Mouse (Mus musculus): ENCODE results near the gene Syne3. TPM values are rescaled to one million over a fixed set of nuclear protein-coding genes. Genes with fewer than 3 reads are reported as not detected.
A peak's percentile ranks its signal among the peaks of the same experiment; 100 is the strongest.

Gene Syne3
- total RNA-seq, 2 experiments from 2014 or later: 5.7 TPM

- intact Hi-C loops (cut with DNase I; ENCODE audit: low total_unique reads): no loop called here
These were observed 30.5 kb downstream of the Syne3 start for GRCm38 (mm10) chr12:104978943-104979723.

GRCm38 (mm10) chr12:104978420-104978819 is 31.2 kb downstream of the Syne3 start:
- intact Hi-C loops (cut with DNase I; ENCODE audit: low total_unique reads): no loop called here

More at GRCm38 (mm10) chr12:104978943-104979723, 30.5 kb downstream of the Syne3 start:
- no peak for DNase-seq

GRCm38 (mm10) chr12:104976903-104977302 is 32.7 kb downstream of the Syne3 start:
- intact Hi-C loops (cut with DNase I; ENCODE audit: low total_unique reads): no loop called here
- no peak for DNase-seq

More at GRCm38 (mm10) chr12:104978420-104978819, 31.2 kb downstream of the Syne3 start:
- peak; percentile 86 for DNase-seq

GRCm38 (mm10) chr12:104976331-104976817 is 33.2 kb downstream of the Syne3 start:
- DNase-seq: no peak
- intact Hi-C loops (cut with DNase I; ENCODE audit: low total_unique reads): no loop called here

GRCm38 (mm10) chr12:104972860-104973259 is 36.7 kb downstream of the Syne3 start:
- intact Hi-C loops (cut with DNase I; ENCODE audit: low total_unique reads): no loop called here
- no peak for DNase-seq

GRCm38 (mm10) chr12:104969618-104970017 is 40.0 kb downstream of the Syne3 start:
- no peak for DNase-seq
- intact Hi-C loops (cut with DNase I; ENCODE audit: low total_unique reads): no loop called here

- no peak for DNase-seq
- intact Hi-C loops (cut with DNase I; ENCODE audit: low total_unique reads): no loop called here
These were observed 40.4 kb downstream of the Syne3 start for GRCm38 (mm10) chr12:104969177-104969576.

GRCm38 (mm10) chr12:104964953-104965911 is 44.4 kb downstream of the Syne3 start:
- DNase-seq: no peak
- intact Hi-C loops (cut with DNase I; ENCODE audit: low total_unique reads): no loop called here

- DNase-seq: no peak
- intact Hi-C loops (cut with DNase I; ENCODE audit: low total_unique reads): no loop called here
These were observed 49.2 kb downstream of the Syne3 start for GRCm38 (mm10) chr12:104960421-104960820.

GRCm38 (mm10) chr12:104959966-104960365 is 49.6 kb downstream of the Syne3 start:
- intact Hi-C loops (cut with DNase I; ENCODE audit: low total_unique reads): no loop called here
- DNase-seq: no peak

GRCm38 (mm10) chr12:104958263-104958662 is 51.3 kb downstream of the Syne3 start:
- intact Hi-C loops (cut with DNase I; ENCODE audit: low total_unique reads): no loop called here
- DNase-seq: peak; percentile 40

- intact Hi-C loops (cut with DNase I; ENCODE audit: low total_unique reads): no loop called here
- DNase-seq: no peak
These were observed 52.4 kb downstream of the Syne3 start for GRCm38 (mm10) chr12:104957165-104957564.

GRCm38 (mm10) chr12:104956406-104956805 is 53.2 kb downstream of the Syne3 start:
- no peak for DNase-seq
- intact Hi-C loops (cut with DNase I; ENCODE audit: low total_unique reads): no loop called here

- DNase-seq: no peak
- intact Hi-C loops (cut with DNase I; ENCODE audit: low total_unique reads): no loop called here
These were observed 54.4 kb downstream of the Syne3 start for GRCm38 (mm10) chr12:104955003-104955800.

- peak; percentile 39 for DNase-seq
- intact Hi-C loops (cut with DNase I; ENCODE audit: low total_unique reads): loop anchor here (2.0 kb wide), 1 partner anchor 71 kb away; no protein-coding TSS in a partner anchor
These were observed 55.7 kb downstream of the Syne3 start for GRCm38 (mm10) chr12:104953941-104954340.

- peak; percentile 75 for DNase-seq
- intact Hi-C loops (cut with DNase I; ENCODE audit: low total_unique reads): loop anchor here (2.0 kb wide), 1 partner anchor 72 kb away; no protein-coding TSS in a partner anchor
These were observed 57.2 kb downstream of the Syne3 start for GRCm38 (mm10) chr12:104952458-104952857.

GRCm38 (mm10) chr12:104947911-104948310 is 61.7 kb downstream of the Syne3 start:
- intact Hi-C loops (cut with DNase I; ENCODE audit: low total_unique reads): no loop called here
- DNase-seq: no peak

GRCm38 (mm10) chr12:104946231-104946630 is 63.4 kb downstream of the Syne3 start:
- intact Hi-C loops (cut with DNase I; ENCODE audit: low total_unique reads): no loop called here
- no peak for DNase-seq

- DNase-seq: no peak
- intact Hi-C loops (cut with DNase I; ENCODE audit: low total_unique reads): no loop called here
These were observed 69.1 kb downstream of the Syne3 start for GRCm38 (mm10) chr12:104940466-104940865.
